Mouse (Mus musculus): ENCODE results near the gene Spo11. TPM values are rescaled to one million over a fixed set of nuclear protein-coding genes. Genes with fewer than 3 reads are reported as not detected.
A peak's percentile ranks its signal among the peaks of the same experiment; 100 is the strongest.

Spo11 gene
- total and polyA plus RNA-seq, 2 experiments from 2014 or later: 0.96 to 1.0 TPM

DNA sequence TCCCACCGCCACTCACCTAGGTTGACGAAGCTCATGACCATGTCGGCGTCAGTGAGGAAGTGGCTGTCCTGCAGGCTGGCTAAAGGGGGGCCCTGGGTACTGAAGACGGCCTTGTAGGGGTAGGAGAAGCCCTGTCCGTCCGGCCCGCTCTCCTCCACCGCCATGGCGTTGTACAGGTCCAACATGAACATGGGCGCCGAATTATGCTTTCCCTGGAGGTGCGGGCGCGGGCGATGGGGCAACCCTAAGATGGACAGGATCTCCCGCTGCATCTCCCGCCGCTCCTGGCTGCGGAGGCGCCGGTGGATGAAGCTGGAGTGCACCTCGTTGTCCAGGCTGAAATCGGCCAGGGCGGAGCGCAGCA is 37.9 kb upstream of the Spo11 start:
- Histone ChIP-seq H3K27me3 (ENCODE audit: insufficient read depth, low read length) (peaks cover 55% of the 10 kb centered on the region), H3K4me3 (ENCODE audit: low read length) (peak overlapping the region; percentile 49), H3K27ac (peak overlapping the region; percentile 67; the same call in 1 of the 2 replicates), H3K4me2 (ENCODE audit: low read depth, low read length) (peak overlapping the region; percentile 85), H3K9ac (replicated peaks; ENCODE audit: low read length) (peak overlapping the region; percentile 43), H3K36me3 (ENCODE audit: insufficient read depth, low read length) (no peaks in the 10 kb centered on the region), H3K4me1 (ENCODE audit: insufficient read depth, low read length) (no peaks in the 10 kb centered on the region), H3K9me3 (ENCODE audit: low read length) (no peaks in the 10 kb centered on the region)
- 0% methylated on average over 26 of the region's 26 CpGs for WGBS
- no peak for TF ChIP-seq CTCF (IDR thresholded peaks at IDR 0.05; ENCODE audit: low read depth)
- DNase-seq (ENCODE audit: low spot score): no peak
- no peak for ATAC-seq

DNA sequence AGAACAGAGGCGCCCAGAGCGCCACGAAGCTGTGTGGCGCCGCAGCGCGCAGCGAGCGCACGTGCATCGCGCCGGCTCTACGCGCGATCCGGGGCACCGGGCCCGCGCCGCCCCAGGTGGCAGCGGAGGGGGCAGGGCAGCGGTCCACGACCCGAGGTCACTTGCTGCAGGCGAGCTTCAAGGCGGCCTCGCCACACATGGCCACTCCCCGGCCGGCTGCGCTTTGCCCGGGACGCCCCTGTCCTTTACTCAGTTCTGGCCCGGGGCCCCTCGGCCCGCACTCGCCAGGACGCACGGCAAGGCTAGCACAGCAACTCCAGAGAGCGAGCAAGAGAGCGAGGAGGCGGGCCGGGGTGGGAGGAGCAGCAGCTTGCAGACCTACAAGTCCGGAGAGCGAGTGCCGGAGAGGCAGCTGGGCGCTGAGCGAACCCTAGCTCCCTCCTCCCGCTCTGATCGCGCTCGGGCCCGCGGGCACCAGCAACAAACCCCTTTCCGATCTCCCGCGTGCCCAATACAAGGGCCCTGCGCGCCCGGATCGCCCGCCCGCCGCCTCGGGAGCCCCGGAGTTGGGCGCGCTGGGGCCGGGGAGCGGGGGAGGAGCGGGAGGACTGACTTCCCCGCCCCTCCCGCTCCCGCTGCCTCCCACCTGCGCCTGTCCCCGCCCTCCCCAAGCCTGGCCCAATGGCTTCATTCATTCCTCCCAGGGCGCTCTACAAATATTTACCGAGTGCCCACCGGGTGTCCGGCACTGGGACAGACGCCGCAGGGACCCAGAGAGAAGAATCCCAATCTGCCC is 37.3 kb upstream of the Spo11 start, which contains the start of gene Bmp7:
Gene Bmp7, minus strand, starts transcription at position 319 of the 796 bp plus-strand sequence.
- TF ChIP-seq CTCF (IDR thresholded peaks at IDR 0.05; ENCODE audit: low read depth): no peak
- peak; percentile 62 for DNase-seq (ENCODE audit: low spot score)
- Histone ChIP-seq H3K4me2 (ENCODE audit: low read depth, low read length) (peak within 1 kb of the TSS; percentile 85), H3K4me3 (ENCODE audit: low read length) (peak within 1 kb of the TSS; percentile 49), H3K36me3 (ENCODE audit: insufficient read depth, low read length) (no peaks in the 10 kb centered on the region), H3K9me3 (ENCODE audit: low read length) (no peaks in the 10 kb centered on the region), H3K27me3 (ENCODE audit: insufficient read depth, low read length) (peaks cover 55% of the 10 kb centered on the region), H3K9ac (replicated peaks; ENCODE audit: low read length) (peak within 1 kb of the TSS; percentile 43), H3K4me1 (ENCODE audit: insufficient read depth, low read length) (no peaks in the 10 kb centered on the region), H3K27ac (peak within 1 kb of the TSS; percentile 67; the same call in 1 of the 2 replicates)
- under 1% methylated on average over 72 of the region's 82 CpGs for WGBS
- peak; percentile 69 for ATAC-seq

- Histone ChIP-seq H3K27ac (no peak overlapping the region), H3K4me2 (ENCODE audit: low read depth, low read length) (peak overlapping the region; percentile 85), H3K9ac (replicated peaks; ENCODE audit: low read length) (peak overlapping the region; percentile 43; the same call in 1 of the 2 replicates), H3K4me1 (ENCODE audit: insufficient read depth, low read length) (no peaks in the 10 kb centered on the region), H3K4me3 (ENCODE audit: low read length) (peak overlapping the region; percentile 49), H3K36me3 (ENCODE audit: insufficient read depth, low read length) (no peaks in the 10 kb centered on the region), H3K27me3 (ENCODE audit: insufficient read depth, low read length) (peaks cover 55% of the 10 kb centered on the region), H3K9me3 (ENCODE audit: low read length) (no peaks in the 10 kb centered on the region)
- ATAC-seq (no peak), DNase-seq (ENCODE audit: low spot score) (no peak)
- 2% methylated on average over 12 of the region's 13 CpGs for WGBS
- no peak for TF ChIP-seq CTCF (IDR thresholded peaks at IDR 0.05; ENCODE audit: low read depth)
Observed at GRCm38 (mm10) chr2:172940799-172941163, 36.7 kb upstream of the Spo11 start.

DNA sequence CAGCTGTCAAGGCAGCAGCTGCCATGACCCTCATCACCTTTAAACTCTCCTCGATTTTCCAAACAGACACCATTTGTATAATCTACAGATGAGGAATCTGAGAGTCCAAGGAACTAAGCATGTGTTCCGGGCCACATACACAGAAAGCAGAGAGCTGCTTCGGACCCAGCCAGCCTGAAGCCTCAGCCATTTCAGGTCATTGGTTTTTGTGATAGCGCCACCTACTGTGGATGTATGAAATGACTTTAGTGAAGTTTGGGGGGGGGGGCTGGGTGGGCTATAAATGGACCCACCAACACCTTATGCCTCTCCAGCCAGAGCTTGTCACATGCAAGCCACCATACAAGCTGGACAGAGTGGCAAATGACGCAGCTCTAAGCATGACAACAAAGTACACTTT is 28.4 kb upstream of the Spo11 start:
- no peak overlapping the region for H3K4me2 ChIP-seq (ENCODE audit: low read depth, low read length)
- peak; percentile 56 for DNase-seq (ENCODE audit: low spot score)
- no peaks in the 10 kb centered on the region for H3K9me3 ChIP-seq (ENCODE audit: low read length)
- peak; percentile 60 for TF ChIP-seq CTCF (IDR thresholded peaks at IDR 0.05; ENCODE audit: low read depth)
- no peak overlapping the region for H3K4me3 ChIP-seq (ENCODE audit: low read length)
- no peak for ATAC-seq
- 45% methylated on average over 5 of the region's 5 CpGs for WGBS
- no peak overlapping the region for H3K27ac ChIP-seq
- H3K4me1 ChIP-seq (ENCODE audit: insufficient read depth, low read length): no peaks in the 10 kb centered on the region
- H3K9ac ChIP-seq (replicated peaks; ENCODE audit: low read length): no peak overlapping the region
- H3K36me3 ChIP-seq (ENCODE audit: insufficient read depth, low read length): no peaks in the 10 kb centered on the region
- H3K27me3 ChIP-seq (ENCODE audit: insufficient read depth, low read length): no peaks in the 10 kb centered on the region

GRCm38 (mm10) chr2:172950119-172950676 is 27.3 kb upstream of the Spo11 start:
- no peak overlapping the region for H3K27ac ChIP-seq
- no peaks in the 10 kb centered on the region for H3K9me3 ChIP-seq (ENCODE audit: low read length)
- H3K27me3 ChIP-seq (ENCODE audit: insufficient read depth, low read length): no peaks in the 10 kb centered on the region
- no peak overlapping the region for H3K4me3 ChIP-seq (ENCODE audit: low read length)
- WGBS: 56% methylated on average over 9 of the region's 9 CpGs
- ATAC-seq (no peak), DNase-seq (ENCODE audit: low spot score) (no peak)
- no peak for TF ChIP-seq CTCF (IDR thresholded peaks at IDR 0.05; ENCODE audit: low read depth)
- no peak overlapping the region for H3K4me2 ChIP-seq (ENCODE audit: low read depth, low read length)
- no peak overlapping the region for H3K9ac ChIP-seq (replicated peaks; ENCODE audit: low read length)
- no peaks in the 10 kb centered on the region for H3K4me1 ChIP-seq (ENCODE audit: insufficient read depth, low read length)
- H3K36me3 ChIP-seq (ENCODE audit: insufficient read depth, low read length): no peaks in the 10 kb centered on the region

DNA sequence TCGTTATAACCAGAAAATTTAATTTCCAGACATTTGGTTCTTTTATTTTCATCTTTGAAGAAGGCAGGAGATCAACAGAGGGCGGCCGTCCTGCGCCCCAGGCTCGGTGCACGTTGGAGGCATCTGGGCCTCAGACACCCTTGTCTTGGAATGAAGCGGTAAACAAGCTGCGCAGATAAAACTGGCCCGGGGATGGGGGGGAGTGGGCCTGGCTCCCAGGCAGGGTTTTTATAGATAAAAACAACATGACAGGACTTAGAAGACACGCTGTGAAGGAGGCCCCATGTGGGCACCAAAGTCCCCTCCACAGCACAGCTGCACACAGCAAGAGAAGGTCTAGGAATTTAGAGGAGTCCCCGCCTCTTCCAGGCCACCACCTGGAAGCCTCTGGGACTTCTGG is 26.8 kb upstream of the Spo11 start:
- Histone ChIP-seq H3K4me2 (ENCODE audit: low read depth, low read length) (no peak overlapping the region), H3K9me3 (ENCODE audit: low read length) (no peaks in the 10 kb centered on the region), H3K4me1 (ENCODE audit: insufficient read depth, low read length) (no peaks in the 10 kb centered on the region), H3K9ac (replicated peaks; ENCODE audit: low read length) (no peak overlapping the region), H3K36me3 (ENCODE audit: insufficient read depth, low read length) (no peaks in the 10 kb centered on the region), H3K27me3 (ENCODE audit: insufficient read depth, low read length) (no peaks in the 10 kb centered on the region), H3K27ac (no peak overlapping the region), H3K4me3 (ENCODE audit: low read length) (no peak overlapping the region)
- WGBS: 26% methylated on average over 11 of the region's 11 CpGs
- no peak for DNase-seq (ENCODE audit: low spot score)
- no peak for ATAC-seq
- no peak for TF ChIP-seq CTCF (IDR thresholded peaks at IDR 0.05; ENCODE audit: low read depth)

DNA sequence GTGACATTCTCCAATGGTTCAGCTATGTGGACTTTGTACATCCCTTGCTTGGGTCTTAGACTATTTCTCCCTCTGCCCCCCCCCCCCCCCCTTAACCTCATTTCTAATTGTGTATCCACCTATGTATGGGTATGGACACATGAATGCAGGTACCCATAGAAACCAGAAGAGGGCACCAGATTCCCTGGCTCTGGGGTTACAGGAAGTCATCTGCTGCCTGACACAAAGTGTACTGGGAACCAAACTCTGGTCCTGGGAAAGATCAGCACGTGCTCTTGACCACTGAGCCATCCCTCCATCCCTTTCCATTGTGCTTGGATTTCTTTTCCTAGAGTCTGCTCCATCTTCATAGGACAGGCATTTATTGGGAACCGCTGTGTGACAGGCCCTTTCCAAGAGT is 25.5 kb upstream of the Spo11 start:
- Histone ChIP-seq H3K27me3 (ENCODE audit: insufficient read depth, low read length) (no peaks in the 10 kb centered on the region), H3K36me3 (ENCODE audit: insufficient read depth, low read length) (no peaks in the 10 kb centered on the region), H3K4me3 (ENCODE audit: low read length) (no peak overlapping the region), H3K9ac (replicated peaks; ENCODE audit: low read length) (no peak overlapping the region), H3K9me3 (ENCODE audit: low read length) (no peaks in the 10 kb centered on the region), H3K4me1 (ENCODE audit: insufficient read depth, low read length) (no peaks in the 10 kb centered on the region), H3K27ac (no peak overlapping the region), H3K4me2 (ENCODE audit: low read depth, low read length) (no peak overlapping the region)
- DNase-seq (ENCODE audit: low spot score): no peak
- WGBS: 83% methylated on average over 2 of the region's 2 CpGs
- no peak for TF ChIP-seq CTCF (IDR thresholded peaks at IDR 0.05; ENCODE audit: low read depth)
- no peak for ATAC-seq
